Mouse (Mus musculus) CD4-positive, CD25-positive, alpha-beta regulatory T cell, adult 2 months (primary cell): ENCODE measurements around the gene Gm5415.
"Not testable (repeated sequence)": the region's sequence is repeated elsewhere in the genome, so short reads cannot be mapped to it uniquely, and the experiment has no call there.

Experiments used
- DNase-seq: peaks from one replicate; pipeline ENCODE4 v3.0.0-alpha.2; 2012; ENCODE audit warnings: low read depth, low spot score

Gm5415 gene

GRCm38 (mm10) chr1:32547194-32547593 lies at the start of gene Gm5415:
Gm5415 (minus strand) TSS chr1:32547294.
- not testable (repeated sequence) for DNase-seq

GRCm38 (mm10) chr1:32568901-32569300 lies 21.8 kb upstream of the Gm5415 start:
- no peak for DNase-seq

- no peak for DNase-seq
Measured at GRCm38 (mm10) chr1:32553925-32554324, 6.8 kb upstream of the Gm5415 start.

- no peak for DNase-seq
Measured at GRCm38 (mm10) chr1:32553459-32553858, 6.4 kb upstream of the Gm5415 start.

- no peak for DNase-seq
Measured at GRCm38 (mm10) chr1:32503381-32503780, 43.7 kb downstream of the Gm5415 start.
